Mouse (Mus musculus) cerebellum, adult 2 months (tissue): ENCODE measurements around the gene Xpo4. TPM values are rescaled to one million over a fixed set of nuclear protein-coding genes. Genes with fewer than 3 reads are reported as not detected.
"Not testable (repeated sequence)": the region's sequence is repeated elsewhere in the genome, so short reads cannot be mapped to it uniquely, and the experiment has no call there.

Experiments used
- DNase-seq, 2 experiments: peaks; one replicate each; pipeline ENCODE4 v3.0.0; 2021
- H3K27ac ChIP-seq: fragments of 200-500 bp; 2 replicates; pipeline ENCODE4 v1.5.1; 2012; ENCODE audit warnings: low read length, control low read depth, inconsistent platforms; ENCODE audit not compliant: insufficient read depth
- H3K27me3 ChIP-seq: fragments of 200-500 bp; 2 replicates; pipeline ENCODE4 v1.6.1; 2012; ENCODE audit warnings: inconsistent platforms, mild to moderate bottlenecking, low read length, moderate library complexity; ENCODE audit not compliant: control insufficient read depth, insufficient read depth
- H3K4me1 ChIP-seq: fragments of 200-500 bp; 2 replicates; pipeline ENCODE4 v1.6.1; 2011; ENCODE audit warnings: low read length; ENCODE audit not compliant: control insufficient read depth, insufficient read depth
- H3K4me3 ChIP-seq: fragments of 200-500 bp; replicated peaks from 2 replicates; pipeline ENCODE3; 2011; ENCODE audit warnings: mild to moderate bottlenecking, low read depth, low read length, control low read depth; ENCODE audit not compliant: insufficient read depth
- CTCF ChIP-seq: fragments of 200-500 bp; IDR thresholded peaks from 2 replicates; pipeline ENCODE4 v1.5.1; 2011; ENCODE audit warnings: low read depth, mild to moderate bottlenecking, control low read depth, low read length, moderate library complexity, borderline replicate concordance; ENCODE audit not compliant: insufficient read depth
- POLR2A ChIP-seq: fragments of 200-500 bp; IDR thresholded peaks from 2 replicates; pipeline ENCODE4 v1.6.1; 2011; ENCODE audit warnings: low read length, control low read depth, borderline replicate concordance; ENCODE audit not compliant: insufficient read depth
- WGBS: fragments of 180-500 bp; shearing (Covaris S2); methylation state at CpG from one replicate; pipeline ENCODE4 v1.1.7; 2018; 5-methylcytosine and 5-hydroxymethylcytosine counted together
- polyA plus RNA-seq: library from polyadenylated mRNA; depleted of rRNA; stranded (reverse); fragments of >200 nt; gene quantifications from 2 replicates; pipeline ENCODE4 v1.2.3, GENCODE M21; 2012

Gene Xpo4
- polyA plus RNA-seq, 1 experiment = 9.1 TPM

- Histone ChIP-seq H3K4me1 (no peaks in the 10 kb centered on the region), H3K27ac (no peak overlapping the region), H3K4me3 (no peak overlapping the region), H3K27me3 (no peaks in the 10 kb centered on the region)
- no peak for TF ChIP-seq CTCF
- no peak for TF ChIP-seq POLR2A
- WGBS = 20% methylated on average over 1 of the region's 1 CpGs
- no peak for DNase-seq
Observed at GRCm38 (mm10) chr14:57679523-57679922, 14.3 kb upstream of the Xpo4 start.

GRCm38 (mm10) chr14:57675481-57675880 lies 10.3 kb upstream of the Xpo4 start:
- Histone ChIP-seq H3K27me3 (no peaks in the 10 kb centered on the region), H3K4me3 (no peak overlapping the region), H3K4me1 (no peaks in the 10 kb centered on the region), H3K27ac (no peak overlapping the region)
- DNase-seq = no peak
- TF ChIP-seq POLR2A = no peak
- no peak for TF ChIP-seq CTCF
- 47% methylated on average over 2 of the region's 2 CpGs for WGBS

GRCm38 (mm10) chr14:57665628-57665950 lies 359 bp upstream of the Xpo4 start:
- 6% methylated on average over 10 of the region's 10 CpGs for WGBS
- peak overlapping the region; percentile 89; the same call in 1 of the 2 replicates for H3K27ac ChIP-seq
- no peaks in the 10 kb centered on the region for H3K27me3 ChIP-seq
- no peak for DNase-seq
- H3K4me3 ChIP-seq = peak overlapping the region; percentile 77
- no peaks in the 10 kb centered on the region for H3K4me1 ChIP-seq
- TF ChIP-seq CTCF (no peak), POLR2A (no peak)

GRCm38 (mm10) chr14:57664311-57664821 lies 864 bp downstream of the Xpo4 start:
- under 1% methylated on average over 19 of the region's 19 CpGs for WGBS
- H3K4me1 ChIP-seq = no peaks in the 10 kb centered on the region
- DNase-seq = no peak
- no peaks in the 10 kb centered on the region for H3K27me3 ChIP-seq
- peak overlapping the region; percentile 77 for H3K4me3 ChIP-seq
- peak overlapping the region; percentile 89 for H3K27ac ChIP-seq
- TF ChIP-seq CTCF (no peak), POLR2A (no peak)

- 36% methylated on average over 1 of the region's 1 CpGs for WGBS
- TF ChIP-seq CTCF (no peak), POLR2A (no peak)
Observed at GRCm38 (mm10) chr14:57663630-57664029, 1.6 kb downstream of the Xpo4 start.

GRCm38 (mm10) chr14:57658301-57658700 lies 6.9 kb downstream of the Xpo4 start:
- TF ChIP-seq CTCF = no peak
- no peak for TF ChIP-seq POLR2A

More at GRCm38 (mm10) chr14:57663630-57664029, 1.6 kb downstream of the Xpo4 start:
- H3K27ac ChIP-seq = no peak overlapping the region
- H3K27me3 ChIP-seq = no peaks in the 10 kb centered on the region
- no peak for DNase-seq
- no peak overlapping the region for H3K4me3 ChIP-seq
- H3K4me1 ChIP-seq = no peaks in the 10 kb centered on the region

GRCm38 (mm10) chr14:57657500-57657899 lies 7.7 kb downstream of the Xpo4 start:
- WGBS = 94% methylated on average over 2 of the region's 2 CpGs
- DNase-seq = no peak
- H3K4me3 ChIP-seq = no peak overlapping the region
- H3K4me1 ChIP-seq = no peaks in the 10 kb centered on the region
- TF ChIP-seq CTCF = no peak
- H3K27ac ChIP-seq = no peak overlapping the region
- no peaks in the 10 kb centered on the region for H3K27me3 ChIP-seq

More at GRCm38 (mm10) chr14:57658301-57658700, 6.9 kb downstream of the Xpo4 start:
- WGBS = 95% methylated on average over 4 of the region's 4 CpGs
- Histone ChIP-seq H3K27ac (no peak overlapping the region), H3K4me3 (no peak overlapping the region), H3K4me1 (no peaks in the 10 kb centered on the region), H3K27me3 (no peaks in the 10 kb centered on the region)
- no peak for DNase-seq

GRCm38 (mm10) chr14:57656519-57656918 lies 8.7 kb downstream of the Xpo4 start:
- DNase-seq, H3K4me3 ChIP-seq, H3K27ac ChIP-seq, H3K27me3 ChIP-seq, H3K4me1 ChIP-seq: not testable (repeated sequence)
- WGBS = 98% methylated on average over 3 of the region's 3 CpGs
